Mouse (Mus musculus) thymus, adult 2 months (tissue): Measurements from ENCODE around the gene Pax5. TPM values are rescaled to one million over a fixed set of nuclear protein-coding genes. Genes with fewer than 3 reads are reported as not detected.

Experiments used
- DNase-seq: peaks from one replicate; pipeline ENCODE4 v3.0.0; 2021
- H3K27ac ChIP-seq: fragments of 200-500 bp; 2 replicates; pipeline ENCODE4 v1.5.1; 2012; ENCODE audit warnings: low read length, control low read depth; ENCODE audit not compliant: control insufficient read depth, insufficient read depth
- H3K27me3 ChIP-seq: fragments of 200-500 bp; 2 replicates; pipeline ENCODE4 v1.6.1; 2012; ENCODE audit warnings: mild to moderate bottlenecking, low read length, moderate library complexity, mixed read lengths; ENCODE audit not compliant: control insufficient read depth, insufficient read depth
- H3K36me3 ChIP-seq: fragments of 200-500 bp; 2 replicates; pipeline ENCODE4 v1.6.1; 2012; ENCODE audit warnings: mild to moderate bottlenecking, low read length, moderate library complexity; ENCODE audit not compliant: control insufficient read depth, insufficient read depth
- H3K4me1 ChIP-seq: fragments of 200-500 bp; replicated peaks from 2 replicates; pipeline ENCODE4 v1.6.1; 2012; ENCODE audit warnings: low read length; ENCODE audit not compliant: control insufficient read depth, insufficient read depth
- H3K4me3 ChIP-seq: fragments of 200-500 bp; 2 replicates; pipeline ENCODE4 v1.5.1; 2012; ENCODE audit warnings: mild to moderate bottlenecking, low read length, control low read depth, moderate library complexity; ENCODE audit not compliant: control insufficient read depth, insufficient read depth
- CTCF ChIP-seq: fragments of 200-500 bp; IDR thresholded peaks from 2 replicates; pipeline ENCODE4 v1.5.1; 2012; ENCODE audit warnings: mild to moderate bottlenecking, control low read depth, low read length, moderate library complexity, borderline replicate concordance; ENCODE audit not compliant: control insufficient read depth, poor library complexity, insufficient read depth; ENCODE audit errors: extremely low read depth
- POLR2A ChIP-seq: fragments of 200-500 bp; IDR thresholded peaks from 2 replicates; pipeline ENCODE4 v1.6.1; 2012; ENCODE audit warnings: mild to moderate bottlenecking, low read length, control low read depth, moderate library complexity; ENCODE audit not compliant: control insufficient read depth, poor library complexity, insufficient read depth; ENCODE audit errors: extremely low read depth
- WGBS: fragments of 180-500 bp; shearing (Covaris S2); methylation state at CpG from one replicate; pipeline ENCODE4 v1.1.7; 2018; 5-methylcytosine and 5-hydroxymethylcytosine counted together
- polyA plus RNA-seq: library from polyadenylated mRNA; depleted of rRNA; stranded (reverse); fragments of >200 nt; gene quantifications from 2 replicates; pipeline ENCODE4 v1.2.3, GENCODE M21; 2012

The Pax5 gene
- polyA plus RNA-seq, 1 experiment: 2.7 TPM

DNA sequence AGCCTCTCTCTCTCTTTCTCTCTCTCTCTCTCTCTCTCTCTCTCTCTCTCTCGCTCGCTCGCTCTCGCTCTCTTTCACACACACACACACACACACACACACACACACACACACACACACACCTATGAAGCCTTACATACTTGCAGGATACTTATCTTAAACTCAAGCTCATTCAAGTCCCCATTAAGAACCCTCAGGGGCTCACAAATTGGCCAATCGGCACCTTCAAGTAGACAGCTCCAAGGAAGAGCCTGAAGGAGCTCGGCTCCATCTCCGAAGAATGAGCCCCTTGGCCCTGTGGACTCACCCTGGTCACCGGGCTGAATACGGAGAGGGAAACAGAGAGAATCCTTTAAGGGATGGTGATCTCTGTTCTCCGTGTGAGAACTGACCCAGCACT lies 141.1 kb downstream of the Pax5 start:
- H3K27ac ChIP-seq: no peak overlapping the region
- no peaks in the 10 kb centered on the region for H3K4me1 ChIP-seq
- WGBS: 87% methylated on average over 10 of the region's 10 CpGs
- H3K27me3 ChIP-seq: no peaks in the 10 kb centered on the region
- no peaks in the 10 kb centered on the region for H3K36me3 ChIP-seq
- no peak for TF ChIP-seq CTCF
- TF ChIP-seq POLR2A: no peak
- no peak for DNase-seq
- no peak overlapping the region for H3K4me3 ChIP-seq

DNA sequence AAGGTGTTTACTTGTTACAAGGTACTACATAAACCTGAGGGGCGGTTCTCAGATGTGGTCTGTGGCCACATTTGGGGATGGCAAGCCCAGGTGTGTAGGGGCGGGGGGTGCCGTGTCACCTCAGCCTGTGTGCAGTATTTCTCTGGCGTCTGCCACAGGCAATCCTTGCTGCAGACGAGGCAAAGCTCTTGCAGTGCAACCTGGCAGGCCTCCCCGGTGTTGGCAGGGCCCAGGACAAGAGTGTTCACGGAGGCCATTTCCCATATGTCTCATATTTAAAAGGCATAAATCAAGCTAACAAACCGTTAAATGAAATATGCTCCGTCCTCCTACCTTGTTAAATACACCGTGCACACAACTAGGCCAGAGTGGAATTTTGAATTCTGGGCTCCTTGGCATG lies 141.6 kb downstream of the Pax5 start:
- H3K27ac ChIP-seq: no peak overlapping the region
- TF ChIP-seq CTCF: no peak
- no peaks in the 10 kb centered on the region for H3K27me3 ChIP-seq
- H3K4me3 ChIP-seq: no peak overlapping the region
- no peak for DNase-seq
- H3K36me3 ChIP-seq: no peaks in the 10 kb centered on the region
- no peaks in the 10 kb centered on the region for H3K4me1 ChIP-seq
- 78% methylated on average over 10 of the region's 10 CpGs for WGBS

DNA sequence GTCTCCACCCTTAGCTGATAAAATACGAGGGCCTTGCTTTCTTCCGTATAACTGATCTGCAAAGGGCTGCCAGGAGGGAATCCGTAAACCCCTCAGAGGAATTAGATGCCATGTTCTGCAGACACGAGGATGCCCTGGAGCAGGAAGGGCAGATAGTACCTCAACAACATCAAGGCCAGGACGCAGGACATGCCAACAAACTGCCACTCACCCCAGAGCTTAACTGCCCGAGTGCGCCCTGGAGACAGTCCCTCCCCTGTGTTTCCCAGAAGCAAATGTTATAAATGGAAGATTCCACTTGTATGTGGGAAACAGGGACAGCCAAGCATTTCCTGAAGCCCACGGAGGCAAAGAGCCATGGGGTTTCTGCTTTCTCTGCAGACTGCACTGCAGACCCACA lies 143.9 kb downstream of the Pax5 start:
- 76% methylated on average over 8 of the region's 8 CpGs for WGBS

DNA sequence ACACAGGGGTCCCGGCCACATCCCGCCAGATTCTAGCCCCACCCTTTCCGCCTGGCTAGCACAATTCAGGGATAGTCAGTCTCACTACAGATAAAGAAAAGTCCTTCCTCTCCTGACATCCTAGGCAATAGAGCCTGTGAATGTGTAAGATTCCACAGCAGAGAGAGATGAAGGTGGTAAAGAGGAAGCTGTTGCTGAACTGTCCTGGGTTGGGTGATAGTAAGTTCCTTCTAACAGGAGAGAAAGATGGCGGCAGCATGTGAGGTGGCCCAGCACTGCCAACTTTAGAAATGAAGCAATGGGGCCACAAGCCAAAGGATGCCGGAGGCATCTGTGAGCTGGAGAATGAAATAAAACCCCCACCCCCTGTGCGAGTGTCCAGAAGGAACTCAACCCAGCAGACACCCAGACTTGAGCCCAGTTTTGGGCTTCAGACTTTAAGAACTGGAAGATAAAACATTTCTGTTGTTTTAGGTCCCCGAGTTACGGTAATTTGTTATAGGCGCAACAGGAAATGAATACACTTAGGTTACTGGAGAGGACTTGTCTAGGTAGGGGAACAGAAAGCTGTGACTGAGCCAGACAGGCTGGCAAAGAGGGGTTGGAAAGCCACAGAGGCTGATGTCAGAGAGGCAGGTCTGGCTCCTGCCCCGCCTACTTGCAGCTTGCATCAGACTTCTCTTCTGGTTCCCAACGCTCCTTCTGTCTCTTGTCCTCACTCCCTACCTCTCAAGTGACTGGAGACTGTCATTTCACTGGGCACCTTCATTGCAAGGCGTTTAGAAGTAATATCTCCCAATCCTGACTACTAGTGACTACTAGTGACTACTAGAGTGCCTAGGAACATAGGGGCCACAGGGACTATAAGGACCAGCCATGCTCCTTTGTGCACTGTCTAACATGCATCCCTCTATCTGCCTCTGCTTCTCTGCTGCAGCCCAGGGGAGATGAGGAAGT lies 144.9 kb downstream of the Pax5 start:
- Histone ChIP-seq H3K4me1 (no peaks in the 10 kb centered on the region), H3K27me3 (no peaks in the 10 kb centered on the region), H3K4me3 (no peak overlapping the region), H3K36me3 (no peaks in the 10 kb centered on the region), H3K27ac (no peak overlapping the region)
- no peak for DNase-seq
- no peak for TF ChIP-seq POLR2A
- no peak for TF ChIP-seq CTCF
- 82% methylated on average over 12 of the region's 12 CpGs for WGBS

More for the DNA sequence above, 143.9 kb downstream of the Pax5 start:
- no peak overlapping the region for H3K4me3 ChIP-seq
- no peaks in the 10 kb centered on the region for H3K36me3 ChIP-seq
- H3K27me3 ChIP-seq: no peaks in the 10 kb centered on the region
- H3K27ac ChIP-seq: no peak overlapping the region
- DNase-seq: no peak
- TF ChIP-seq POLR2A (no peak), CTCF (no peak)
- H3K4me1 ChIP-seq: no peaks in the 10 kb centered on the region

DNA sequence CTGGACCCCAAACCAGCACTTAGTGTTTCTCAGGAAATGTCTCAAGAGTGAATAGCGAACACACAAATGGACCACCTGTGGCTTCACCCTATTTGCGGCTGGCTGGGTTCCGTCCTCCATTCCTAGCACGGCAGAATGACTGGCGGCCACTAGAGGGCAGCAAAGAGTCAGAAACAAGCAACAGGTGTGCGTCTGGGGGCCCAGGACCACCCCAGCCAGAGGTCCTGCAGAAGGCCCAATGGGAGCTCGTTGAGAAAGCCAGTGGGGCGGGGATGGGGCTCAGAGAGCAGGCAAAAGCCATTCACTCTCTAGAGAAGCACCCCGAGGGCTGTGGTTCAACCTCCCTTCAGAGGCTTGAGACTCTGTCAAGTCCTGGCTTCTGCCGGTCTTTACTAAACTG lies 145.7 kb downstream of the Pax5 start:
- peak; percentile 85 for TF ChIP-seq CTCF
- TF ChIP-seq POLR2A: no peak

DNA sequence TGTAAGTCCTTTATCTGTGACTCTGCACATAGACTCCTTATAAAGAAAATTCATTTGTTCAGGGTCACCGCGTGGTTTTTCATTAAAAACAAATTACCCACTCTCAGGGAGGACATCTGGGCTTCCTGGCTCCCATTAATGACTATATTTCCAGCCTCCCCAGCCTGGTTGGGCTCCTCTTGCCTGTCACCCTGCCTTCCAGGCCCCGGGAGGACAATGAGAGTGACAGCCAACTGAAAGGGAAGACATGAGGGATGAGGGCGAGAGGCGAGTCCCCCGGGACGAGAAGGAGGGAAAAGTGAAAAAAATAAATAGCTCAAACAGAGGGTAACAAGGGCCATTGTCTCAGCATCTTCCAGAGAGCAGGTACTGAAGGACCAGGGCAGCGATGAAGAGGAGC lies 149.3 kb downstream of the Pax5 start:
- Histone ChIP-seq H3K4me3 (no peak overlapping the region), H3K27me3 (no peaks in the 10 kb centered on the region), H3K36me3 (no peaks in the 10 kb centered on the region), H3K27ac (no peak overlapping the region), H3K4me1 (no peaks in the 10 kb centered on the region)
- DNase-seq: no peak
- 81% methylated on average over 8 of the region's 8 CpGs for WGBS
- TF ChIP-seq CTCF: no peak
- TF ChIP-seq POLR2A: no peak

More for the DNA sequence above, 145.7 kb downstream of the Pax5 start:
- peak; percentile 74 for DNase-seq
- Histone ChIP-seq H3K36me3 (no peaks in the 10 kb centered on the region), H3K27ac (no peak overlapping the region), H3K27me3 (no peaks in the 10 kb centered on the region), H3K4me3 (no peak overlapping the region), H3K4me1 (no peaks in the 10 kb centered on the region)
- 12% methylated on average over 10 of the region's 10 CpGs for WGBS

DNA sequence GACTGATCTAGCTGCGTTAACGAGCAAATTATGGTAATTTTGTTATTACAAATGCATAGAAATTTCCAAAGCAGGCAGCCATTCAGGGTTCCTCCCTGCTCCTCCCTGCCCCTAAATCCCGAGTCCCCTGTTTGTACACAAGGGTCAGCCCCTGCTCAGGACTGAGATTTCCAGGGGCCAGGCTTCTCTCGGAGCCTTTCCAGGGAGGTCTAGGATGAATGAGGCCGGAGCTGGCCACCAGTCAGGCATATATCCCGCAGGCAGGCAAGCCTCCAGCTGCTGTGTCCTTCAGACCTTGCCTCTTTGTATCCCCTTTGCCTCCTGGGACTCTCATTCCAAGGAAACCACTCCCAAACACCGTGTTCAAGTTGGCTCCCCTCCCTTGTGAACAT lies 151.7 kb downstream of the Pax5 start:
- Histone ChIP-seq H3K27ac (no peak overlapping the region), H3K36me3 (no peaks in the 10 kb centered on the region), H3K4me1 (no peaks in the 10 kb centered on the region), H3K4me3 (no peak overlapping the region), H3K27me3 (no peaks in the 10 kb centered on the region)
- WGBS: 27% methylated on average over 7 of the region's 7 CpGs
- TF ChIP-seq POLR2A: no peak
- no peak for TF ChIP-seq CTCF
- no peak for DNase-seq
